Mouse (Mus musculus): Measurements from ENCODE around the gene Foxc1.

GRCm38 (mm10) chr13:31806428-31806832 lies at the start of gene Foxc1:
- TF ChIP-seq EP300 (IDR thresholded peaks at IDR 0.05; ENCODE audit: low read length) (no peak), CHD2 (IDR thresholded peaks at IDR 0.05; ENCODE audit: low read length) (no peak), CTCF (conservative IDR thresholded peaks at IDR 0.05 in 1 of 2, IDR thresholded peaks at IDR 0.05 in 1 of 2; ENCODE audit: low read depth in 2 of 2, low read length in 2 of 2) (no peak), USF2 (conservative IDR thresholded peaks at IDR 0.05; ENCODE audit: low read depth, low read length) (no peak), MAZ (IDR thresholded peaks at IDR 0.05; ENCODE audit: low read depth, low read length) (no peak), ZC3H11A (IDR thresholded peaks at IDR 0.05; ENCODE audit: low read depth, low read length) (no peak), BHLHE40 (IDR thresholded peaks at IDR 0.05; ENCODE audit: low read depth, low read length) (no peak)

All from CH12.LX (cell line).